Mouse (Mus musculus) midbrain, embryonic 12.5 days (tissue): ENCODE results near the gene Tiam1. TPM values are rescaled to one million over a fixed set of nuclear protein-coding genes. Genes with fewer than 3 reads are reported as not detected.
A peak's percentile ranks its signal among the peaks of the same experiment; 100 is the strongest.

Experiments used
- ATAC-seq: fragments of 200-750 bp; cut with Nextera tagmentation; 2 replicates; pipeline ENCODE4 v1.8.0; 2017; ENCODE audit warnings: low read depth, moderate TSS enrichment, moderate library complexity; ENCODE audit not compliant: low FRiP score
- H3K27ac ChIP-seq: fragments of 300-500 bp; sonication (generic); replicated peaks from 2 replicates; pipeline ENCODE4 v1.5.1; 2016; ENCODE audit warnings: mild to moderate bottlenecking
- H3K27me3 ChIP-seq: fragments of 300-500 bp; sonication (generic); 2 replicates; pipeline ENCODE4 v1.6.1; 2016; ENCODE audit warnings: mild to moderate bottlenecking
- H3K36me3 ChIP-seq: fragments of 300-500 bp; sonication (generic); 2 replicates; pipeline ENCODE4 v1.6.1; 2016
- H3K4me1 ChIP-seq: fragments of 300-500 bp; sonication (generic); 2 replicates; pipeline ENCODE4 v1.6.1; 2016
- H3K4me2 ChIP-seq: fragments of 300-500 bp; sonication (generic); replicated peaks from 2 replicates; pipeline ENCODE4 v1.6.1; 2016; ENCODE audit warnings: mild to moderate bottlenecking, moderate library complexity
- H3K4me3 ChIP-seq: fragments of 300-500 bp; sonication (generic); 2 replicates; pipeline ENCODE4 v1.5.1; 2016; ENCODE audit warnings: mild to moderate bottlenecking
- H3K9ac ChIP-seq: fragments of 300-500 bp; sonication (generic); replicated peaks from 2 replicates; pipeline ENCODE4 v1.6.1; 2016; ENCODE audit warnings: mild to moderate bottlenecking, moderate library complexity
- H3K9me3 ChIP-seq: fragments of 300-500 bp; sonication (generic); 2 replicates; pipeline ENCODE4 v1.6.1; 2016; ENCODE audit warnings: mild to moderate bottlenecking
- WGBS: fragments of 180-500 bp; shearing (Covaris S2); methylation state at CpG from one replicate; pipeline ENCODE4 v1.1.7; 2016; 5-methylcytosine and 5-hydroxymethylcytosine counted together
- polyA plus RNA-seq: library from polyadenylated mRNA; unstranded; fragments of >200 nt; fragmentation: Nextera tagmentation; extraction: Ambion mirVana; gene quantifications from 2 replicates; pipeline ENCODE4 v1.2.1, GENCODE M21; 2016

The Tiam1 gene
- polyA plus RNA-seq = 21.7 and 23.8 TPM in 2 replicates

- peak; percentile 98 for ATAC-seq
- Histone ChIP-seq H3K27ac (peak within 1 kb of the TSS; percentile 78), H3K27me3 (peaks cover 39% of the 10 kb centered on the region), H3K4me2 (peak within 1 kb of the TSS; percentile 83), H3K9me3 (no peaks in the 10 kb centered on the region), H3K9ac (peak within 1 kb of the TSS; percentile 79), H3K36me3 (no peaks in the 10 kb centered on the region), H3K4me3 (peak within 1 kb of the TSS; percentile 60), H3K4me1 (peaks cover 38% of the 10 kb centered on the region)
- WGBS = under 1% methylated on average over 62 of the region's 64 CpGs
Measured at GRCm38 (mm10) chr16:90143760-90144516, at the start of gene Tiam1. Gene Tiam1 (minus strand): TSS chr16:90143769.

- no peak for ATAC-seq
- Histone ChIP-seq H3K4me3 (no peak overlapping the region), H3K4me1 (no peaks in the 10 kb centered on the region), H3K27me3 (no peaks in the 10 kb centered on the region), H3K9ac (no peak overlapping the region), H3K27ac (no peak overlapping the region), H3K4me2 (no peak overlapping the region), H3K36me3 (no peaks in the 10 kb centered on the region), H3K9me3 (no peaks in the 10 kb centered on the region)
- 74% methylated on average over 6 of the region's 6 CpGs for WGBS
Measured at GRCm38 (mm10) chr16:90191289-90191688, 47.7 kb upstream of the Tiam1 start.

- Histone ChIP-seq H3K9ac (no peak overlapping the region), H3K4me1 (no peaks in the 10 kb centered on the region), H3K27me3 (no peaks in the 10 kb centered on the region), H3K4me3 (no peak overlapping the region), H3K9me3 (no peaks in the 10 kb centered on the region), H3K4me2 (no peak overlapping the region), H3K36me3 (no peaks in the 10 kb centered on the region), H3K27ac (no peak overlapping the region)
- 0 out of 2 replicates have a peak, but pooled peaks have one; percentile 39 for ATAC-seq
- 44% methylated on average over 13 of the region's 13 CpGs for WGBS
Measured at GRCm38 (mm10) chr16:90187453-90187852, 43.9 kb upstream of the Tiam1 start.

GRCm38 (mm10) chr16:90185928-90186588, 42.5 kb upstream of the Tiam1 start:
- H3K4me1 ChIP-seq = no peaks in the 10 kb centered on the region
- no peaks in the 10 kb centered on the region for H3K9me3 ChIP-seq
- peak; percentile 59 for ATAC-seq
- H3K4me2 ChIP-seq = no peak overlapping the region
- no peaks in the 10 kb centered on the region for H3K36me3 ChIP-seq
- no peak overlapping the region for H3K4me3 ChIP-seq
- no peak overlapping the region for H3K9ac ChIP-seq
- H3K27ac ChIP-seq = no peak overlapping the region
- no peaks in the 10 kb centered on the region for H3K27me3 ChIP-seq
- WGBS = 43% methylated on average over 8 of the region's 8 CpGs

- Histone ChIP-seq H3K27me3 (no peaks in the 10 kb centered on the region), H3K27ac (no peak overlapping the region), H3K4me1 (no peaks in the 10 kb centered on the region), H3K9ac (no peak overlapping the region), H3K4me2 (no peak overlapping the region), H3K36me3 (no peaks in the 10 kb centered on the region), H3K4me3 (no peak overlapping the region), H3K9me3 (no peaks in the 10 kb centered on the region)
- no peak for ATAC-seq
- 82% methylated on average over 6 of the region's 6 CpGs for WGBS
Measured at GRCm38 (mm10) chr16:90184135-90184534, 40.6 kb upstream of the Tiam1 start.

- Histone ChIP-seq H3K4me2 (no peak overlapping the region), H3K9me3 (no peaks in the 10 kb centered on the region), H3K4me1 (peaks cover 2% of the 10 kb centered on the region), H3K27me3 (0 out of 2 replicates have a peak, but pooled peaks cover 8% of the 10 kb centered on the region), H3K27ac (no peak overlapping the region), H3K36me3 (no peaks in the 10 kb centered on the region), H3K9ac (no peak overlapping the region), H3K4me3 (no peak overlapping the region)
- WGBS = 91% methylated on average over 8 of the region's 8 CpGs
- no peak for ATAC-seq
Measured at GRCm38 (mm10) chr16:90181673-90182072, 38.1 kb upstream of the Tiam1 start.

- WGBS = 84% methylated on average over 6 of the region's 6 CpGs
Measured at GRCm38 (mm10) chr16:90180975-90181374, 37.4 kb upstream of the Tiam1 start.

GRCm38 (mm10) chr16:90179892-90180291, 36.3 kb upstream of the Tiam1 start:
- Histone ChIP-seq H3K4me1 (peaks cover 12% of the 10 kb centered on the region), H3K36me3 (no peaks in the 10 kb centered on the region), H3K27ac (no peak overlapping the region), H3K4me3 (no peak overlapping the region), H3K27me3 (0 out of 2 replicates have a peak, but pooled peaks cover 13% of the 10 kb centered on the region), H3K4me2 (no peak overlapping the region), H3K9ac (no peak overlapping the region), H3K9me3 (no peaks in the 10 kb centered on the region)
- WGBS = 84% methylated on average over 5 of the region's 5 CpGs
- no peak for ATAC-seq

More at GRCm38 (mm10) chr16:90180975-90181374, 37.4 kb upstream of the Tiam1 start:
- Histone ChIP-seq H3K4me3 (no peak overlapping the region), H3K4me2 (no peak overlapping the region), H3K27ac (no peak overlapping the region), H3K9me3 (no peaks in the 10 kb centered on the region), H3K36me3 (no peaks in the 10 kb centered on the region), H3K4me1 (peaks cover 9% of the 10 kb centered on the region), H3K27me3 (0 out of 2 replicates have a peak, but pooled peaks cover 9% of the 10 kb centered on the region), H3K9ac (no peak overlapping the region)
- no peak for ATAC-seq

GRCm38 (mm10) chr16:90178404-90178803, 34.8 kb upstream of the Tiam1 start:
- Histone ChIP-seq H3K4me3 (no peak overlapping the region), H3K27ac (no peak overlapping the region), H3K9me3 (no peaks in the 10 kb centered on the region), H3K4me1 (peaks cover 12% of the 10 kb centered on the region), H3K36me3 (no peaks in the 10 kb centered on the region), H3K27me3 (0 out of 2 replicates have a peak, but pooled peaks cover 13% of the 10 kb centered on the region), H3K9ac (no peak overlapping the region), H3K4me2 (no peak overlapping the region)
- no peak for ATAC-seq
- 92% methylated on average over 3 of the region's 3 CpGs for WGBS

- Histone ChIP-seq H3K9me3 (no peaks in the 10 kb centered on the region), H3K4me3 (no peak overlapping the region), H3K9ac (no peak overlapping the region), H3K27me3 (0 out of 2 replicates have a peak, but pooled peaks cover 17% of the 10 kb centered on the region), H3K4me2 (no peak overlapping the region), H3K4me1 (peaks cover 12% of the 10 kb centered on the region), H3K36me3 (no peaks in the 10 kb centered on the region), H3K27ac (no peak overlapping the region)
- 78% methylated on average over 8 of the region's 8 CpGs for WGBS
- no peak for ATAC-seq
Measured at GRCm38 (mm10) chr16:90177425-90177824, 33.9 kb upstream of the Tiam1 start.

GRCm38 (mm10) chr16:90176472-90176871, 32.9 kb upstream of the Tiam1 start:
- H3K27me3 ChIP-seq = 0 out of 2 replicates have a peak, but pooled peaks cover 17% of the 10 kb centered on the region
- peaks cover 13% of the 10 kb centered on the region for H3K4me1 ChIP-seq
- H3K36me3 ChIP-seq = no peaks in the 10 kb centered on the region
- no peaks in the 10 kb centered on the region for H3K9me3 ChIP-seq
- 34% methylated on average over 10 of the region's 10 CpGs for WGBS
- no peak overlapping the region for H3K4me3 ChIP-seq
- H3K27ac ChIP-seq = no peak overlapping the region
- ATAC-seq = no peak
- no peak overlapping the region for H3K4me2 ChIP-seq
- no peak overlapping the region for H3K9ac ChIP-seq

GRCm38 (mm10) chr16:90171416-90171815, 27.8 kb upstream of the Tiam1 start:
- Histone ChIP-seq H3K4me2 (no peak overlapping the region), H3K9ac (no peak overlapping the region), H3K27me3 (peaks cover 16% of the 10 kb centered on the region; the same call in 1 of the 2 replicates), H3K4me3 (no peak overlapping the region), H3K36me3 (no peaks in the 10 kb centered on the region), H3K9me3 (no peaks in the 10 kb centered on the region), H3K4me1 (peaks cover 12% of the 10 kb centered on the region), H3K27ac (no peak overlapping the region)
- 32% methylated on average over 8 of the region's 8 CpGs for WGBS
- peak; percentile 70 for ATAC-seq
